Mouse (Mus musculus) lung, adult 2 months (tissue): ENCODE measurements around the gene Tmem94.
A peak's percentile ranks its signal among the peaks of the same experiment; 100 is the strongest.

ENCODE experiments used
- CTCF ChIP-seq: fragments of 200-500 bp; IDR thresholded peaks from 2 replicates; pipeline ENCODE4 v1.5.1; 2011; ENCODE audit warnings: mild to moderate bottlenecking, low read length, control low read depth; ENCODE audit not compliant: insufficient read depth
- POLR2A ChIP-seq: fragments of 200-500 bp; IDR thresholded peaks from 2 replicates; pipeline ENCODE4 v1.6.1; 2011; ENCODE audit warnings: low read depth, mild to moderate bottlenecking, control low read depth, low read length, borderline replicate concordance; ENCODE audit errors: extremely low read depth

DNA sequence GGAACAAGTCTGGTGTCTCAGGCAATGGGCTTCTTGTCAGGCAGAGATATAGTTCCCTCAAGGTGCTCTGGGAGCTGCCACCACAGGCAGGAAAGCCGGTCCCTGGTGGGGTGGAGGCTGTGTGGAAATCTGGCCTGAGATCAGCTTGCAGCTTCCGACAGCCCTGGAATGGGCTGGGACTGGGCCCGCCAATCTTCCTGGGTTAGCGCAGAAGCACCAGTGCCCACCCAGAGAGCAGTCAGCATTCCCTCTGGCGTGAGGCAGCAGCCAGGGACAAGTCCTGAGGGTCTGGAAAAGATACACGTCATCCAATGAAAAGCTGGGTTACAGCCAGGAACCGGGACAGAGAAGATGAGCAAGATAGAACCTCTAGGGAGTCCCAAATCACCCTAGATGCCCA is 46.9 kb downstream of the Tmem94 start:
- TF ChIP-seq CTCF (no peak), POLR2A (peak; percentile 82; the same call in 1 of the 2 replicates)
